Mouse (Mus musculus) embryonic facial prominence, embryonic 10.5 days (tissue): ENCODE results near the gene Angptl8. TPM values are rescaled to one million over a fixed set of nuclear protein-coding genes. Genes with fewer than 3 reads are reported as not detected.
"Not testable (repeated sequence)": the region's sequence is repeated elsewhere in the genome, so short reads cannot be mapped to it uniquely, and the experiment has no call there.

ENCODE experiments used
- DNase-seq: peaks from one replicate; pipeline ENCODE4 v3.0.0-alpha.2; 2017; ENCODE audit warnings: low spot score
- H3K27ac ChIP-seq: fragments of 300-500 bp; sonication (generic); replicated peaks from 2 replicates; pipeline ENCODE4 v1.5.1; 2016; ENCODE audit warnings: mild to moderate bottlenecking
- H3K27me3 ChIP-seq: fragments of 300-500 bp; sonication (generic); replicated peaks from 2 replicates; pipeline ENCODE4 v1.6.1; 2016; ENCODE audit warnings: low read depth, mild to moderate bottlenecking; ENCODE audit not compliant: poor library complexity, severe bottlenecking
- H3K36me3 ChIP-seq: fragments of 300-500 bp; sonication (generic); replicated peaks from 2 replicates; pipeline ENCODE4 v1.6.1; 2016; ENCODE audit warnings: mild to moderate bottlenecking, moderate library complexity
- H3K4me1 ChIP-seq: fragments of 300-500 bp; sonication (generic); 2 replicates; pipeline ENCODE4 v1.6.1; 2016
- H3K4me3 ChIP-seq: fragments of 300-500 bp; sonication (generic); 2 replicates; pipeline ENCODE4 v1.5.1; 2016; ENCODE audit warnings: mild to moderate bottlenecking, moderate library complexity
- H3K9me3 ChIP-seq: fragments of 300-500 bp; sonication (generic); 2 replicates; pipeline ENCODE4 v1.6.1; 2016; ENCODE audit warnings: mild to moderate bottlenecking
- WGBS: fragments of 180-500 bp; shearing (Covaris S2); methylation state at CpG from one replicate; pipeline ENCODE4 v1.1.7; 2016; 5-methylcytosine and 5-hydroxymethylcytosine counted together
- polyA plus RNA-seq: library from polyadenylated mRNA; unstranded; fragments of >200 nt; fragmentation: Nextera tagmentation; extraction: Ambion mirVana; gene quantifications from 2 replicates; pipeline ENCODE4 v1.2.1, GENCODE M21; 2016

Angptl8 gene
- polyA plus RNA-seq: 0.48 and 0.52 TPM in 2 replicates

DNA sequence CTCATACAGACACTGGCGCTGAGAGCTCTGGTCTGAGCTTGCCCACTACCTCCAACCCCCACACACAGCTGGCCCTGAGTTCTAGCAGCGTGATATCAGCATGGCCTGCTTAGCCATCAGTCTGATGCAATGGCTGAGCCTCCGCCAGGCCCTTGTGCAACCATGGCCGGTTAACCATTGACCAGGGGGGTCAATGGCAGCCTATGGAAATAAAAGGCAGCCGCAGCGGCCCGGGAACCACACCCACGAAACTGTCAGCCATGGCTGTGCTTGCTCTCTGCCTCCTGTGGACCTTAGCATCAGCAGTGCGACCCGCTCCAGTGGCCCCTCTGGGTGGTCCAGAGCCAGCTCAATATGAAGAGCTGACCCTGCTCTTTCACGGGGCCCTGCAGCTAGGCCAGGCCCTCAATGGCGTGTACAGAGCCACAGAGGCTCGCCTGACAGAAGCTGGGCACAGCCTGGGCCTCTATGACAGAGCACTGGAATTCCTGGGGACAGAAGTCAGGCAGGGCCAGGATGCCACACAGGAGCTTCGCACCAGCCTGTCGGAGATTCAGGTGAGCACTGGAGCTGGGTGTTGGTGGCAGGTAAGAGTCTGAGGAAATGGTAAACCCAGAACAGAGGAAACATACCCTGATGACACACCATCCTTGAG is at the start of gene Angptl8:
Angptl8 (plus strand) TSS at position 253 of the 655 bp plus-strand sequence.
- H3K27me3 ChIP-seq: no peaks in the 10 kb centered on the region
- 89% methylated on average over 15 of the region's 15 CpGs for WGBS
- DNase-seq: no peak
- H3K4me3 ChIP-seq: no peak within 1 kb of the TSS
- H3K27ac ChIP-seq: no peak within 1 kb of the TSS
- 0 out of 2 replicates have a peak, but pooled peaks cover 2% of the 10 kb centered on the region for H3K4me1 ChIP-seq
- peaks cover 95% of the 10 kb centered on the region for H3K36me3 ChIP-seq
- no peaks in the 10 kb centered on the region for H3K9me3 ChIP-seq

DNA sequence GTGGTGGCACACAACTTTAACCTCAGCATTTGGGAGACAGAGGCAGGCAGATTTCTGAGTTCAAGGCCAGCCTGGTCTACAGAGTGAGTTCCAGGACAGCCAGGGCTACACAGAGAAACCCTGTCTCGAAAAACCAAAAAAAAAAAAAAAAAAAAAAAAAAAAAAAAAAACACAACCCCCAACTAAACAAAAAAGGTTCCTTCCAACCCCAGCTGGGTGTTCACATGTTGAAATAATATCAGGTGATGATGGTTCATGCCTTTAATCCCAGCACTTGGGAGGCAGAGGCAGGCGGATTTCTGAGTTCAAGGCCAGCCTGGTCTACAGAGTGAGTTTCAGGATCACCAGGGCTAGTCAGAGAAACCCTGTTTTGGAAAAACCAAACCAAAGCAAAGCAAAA is 49.0 kb upstream of the Angptl8 start:
- 87% methylated on average over 2 of the region's 2 CpGs for WGBS
- H3K4me1 ChIP-seq: not testable (repeated sequence)

DNA sequence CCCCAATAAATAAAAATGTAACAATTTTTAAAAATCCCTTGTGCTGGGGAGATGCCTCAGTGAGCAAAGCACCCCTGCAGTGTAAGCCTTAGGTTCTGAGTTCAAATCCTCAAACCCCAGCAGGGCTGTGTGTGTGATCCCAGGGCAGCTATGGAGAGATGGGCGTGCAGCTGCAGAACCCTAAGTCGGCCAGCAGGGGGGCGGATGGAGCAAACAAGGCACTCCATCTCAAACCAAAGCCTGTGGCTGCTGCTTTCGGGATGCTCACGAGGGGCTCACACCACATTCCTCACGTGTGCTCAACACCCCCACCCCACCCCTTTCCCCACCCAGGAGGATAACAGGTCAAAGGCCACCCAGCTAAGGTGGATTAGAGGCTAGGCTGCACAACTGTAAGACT is 48.4 kb upstream of the Angptl8 start:
- peak; percentile 82 for DNase-seq
- H3K4me1 ChIP-seq: peaks cover 6% of the 10 kb centered on the region
- 0 out of 2 replicates have a peak overlapping the region, but pooled peaks have one; percentile 20 for H3K4me3 ChIP-seq
- peaks cover 95% of the 10 kb centered on the region for H3K36me3 ChIP-seq
- 7% methylated on average over 6 of the region's 6 CpGs for WGBS
- H3K27ac ChIP-seq: peak overlapping the region; percentile 73
- no peaks in the 10 kb centered on the region for H3K9me3 ChIP-seq
- H3K27me3 ChIP-seq: no peaks in the 10 kb centered on the region

More for the DNA sequence above, 49.0 kb upstream of the Angptl8 start:
- H3K9me3 ChIP-seq, DNase-seq, H3K4me3 ChIP-seq, H3K27me3 ChIP-seq, H3K27ac ChIP-seq: not testable (repeated sequence)
- peaks cover 95% of the 10 kb centered on the region for H3K36me3 ChIP-seq

DNA sequence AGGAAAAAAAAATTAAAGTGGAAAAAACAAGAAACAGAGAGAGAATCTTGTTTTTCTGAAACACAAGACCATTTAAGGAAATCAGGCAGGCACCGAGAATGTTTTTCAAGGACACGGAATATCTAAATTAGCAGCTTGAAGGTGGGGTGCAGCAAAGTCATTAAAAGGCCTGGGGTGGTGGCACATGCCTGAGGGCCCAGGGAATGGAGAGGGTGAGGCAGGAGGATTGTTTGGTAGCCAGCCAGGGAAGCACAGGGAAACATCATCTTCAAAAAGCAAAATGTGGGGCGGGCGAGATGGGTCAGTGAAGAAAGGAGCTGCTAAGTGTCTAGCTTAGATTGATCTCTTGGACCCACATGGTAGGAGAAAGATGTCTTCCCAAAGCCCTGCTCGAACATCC is 47.7 kb upstream of the Angptl8 start:
- Histone ChIP-seq H3K4me3 (no peak overlapping the region), H3K36me3 (peaks cover 95% of the 10 kb centered on the region), H3K9me3 (no peaks in the 10 kb centered on the region), H3K4me1 (peaks cover 10% of the 10 kb centered on the region), H3K27ac (no peak overlapping the region), H3K27me3 (no peaks in the 10 kb centered on the region)
- no peak for DNase-seq
- 86% methylated on average over 5 of the region's 5 CpGs for WGBS

DNA sequence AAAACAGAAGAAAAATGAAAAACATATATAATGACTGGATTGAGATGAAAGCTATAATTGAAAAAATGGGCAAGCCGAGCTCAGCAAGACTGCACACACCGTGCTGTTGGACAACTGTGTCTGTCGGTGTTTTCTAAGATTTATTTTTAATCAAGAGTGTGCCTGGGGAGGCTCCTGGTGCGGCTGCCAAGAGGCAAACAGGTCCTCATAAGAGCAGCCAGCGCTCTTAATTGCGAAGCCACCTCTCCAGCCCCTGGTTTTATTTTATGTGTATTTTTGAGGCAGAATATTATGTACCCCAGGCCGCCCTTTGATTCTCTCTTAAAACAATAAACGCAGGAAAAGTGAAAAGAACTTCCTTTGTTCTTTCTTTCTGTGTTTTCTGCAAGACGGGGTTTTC is 47.1 kb upstream of the Angptl8 start:
- no peak overlapping the region for H3K27ac ChIP-seq
- peaks cover 97% of the 10 kb centered on the region for H3K36me3 ChIP-seq
- 91% methylated on average over 9 of the region's 9 CpGs for WGBS
- no peak overlapping the region for H3K4me3 ChIP-seq
- peaks cover 14% of the 10 kb centered on the region for H3K4me1 ChIP-seq
- H3K9me3 ChIP-seq: no peaks in the 10 kb centered on the region
- no peaks in the 10 kb centered on the region for H3K27me3 ChIP-seq
- DNase-seq: no peak

DNA sequence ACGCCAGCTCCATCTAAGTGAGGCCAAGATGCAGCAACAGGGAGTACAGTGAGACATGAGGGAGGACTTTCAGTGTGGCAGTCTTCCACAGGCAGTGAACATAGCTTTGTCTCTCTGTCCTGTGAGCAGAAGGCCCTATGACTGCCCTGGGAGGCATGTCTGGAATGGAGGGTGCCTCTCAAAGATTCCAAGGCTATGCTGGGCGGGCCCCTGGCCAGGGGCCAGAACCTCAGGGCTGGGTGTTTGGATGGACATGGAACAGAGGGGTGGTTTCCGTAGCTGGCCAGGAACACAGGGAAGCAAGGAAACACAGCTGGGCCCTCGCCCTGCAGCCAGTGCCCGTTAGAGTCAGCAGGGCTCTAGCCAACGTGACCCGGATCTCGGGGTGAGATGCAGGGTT is 43.4 kb upstream of the Angptl8 start:
- Histone ChIP-seq H3K36me3 (peaks cover 94% of the 10 kb centered on the region), H3K27ac (no peak overlapping the region), H3K4me3 (no peak overlapping the region), H3K27me3 (no peaks in the 10 kb centered on the region), H3K9me3 (no peaks in the 10 kb centered on the region), H3K4me1 (peaks cover 35% of the 10 kb centered on the region)
- DNase-seq: no peak
- 93% methylated on average over 8 of the region's 8 CpGs for WGBS

DNA sequence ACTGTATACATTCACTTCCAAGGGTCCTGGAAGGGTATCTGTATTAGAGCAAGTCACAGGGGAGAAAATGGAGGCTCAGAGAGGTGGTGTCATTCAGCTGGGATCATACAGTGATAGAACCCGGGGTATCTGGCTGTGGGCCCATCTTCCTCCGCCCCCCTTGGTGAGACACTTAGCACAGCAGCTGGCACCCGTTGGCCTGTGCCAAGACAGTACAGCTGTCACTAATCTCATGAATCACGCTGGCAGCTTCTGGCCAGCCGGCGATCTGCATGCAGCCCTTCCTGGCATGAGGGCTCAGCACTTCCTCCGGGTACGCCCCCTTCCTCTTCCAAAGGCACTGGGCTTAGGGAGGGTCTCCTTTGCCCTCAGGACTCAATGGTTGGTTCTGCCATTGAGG is 42.7 kb upstream of the Angptl8 start:
- Histone ChIP-seq H3K9me3 (no peaks in the 10 kb centered on the region), H3K27ac (no peak overlapping the region), H3K4me3 (no peak overlapping the region), H3K36me3 (peaks cover 87% of the 10 kb centered on the region), H3K4me1 (peaks cover 37% of the 10 kb centered on the region), H3K27me3 (no peaks in the 10 kb centered on the region)
- 86% methylated on average over 8 of the region's 8 CpGs for WGBS
- DNase-seq: no peak

DNA sequence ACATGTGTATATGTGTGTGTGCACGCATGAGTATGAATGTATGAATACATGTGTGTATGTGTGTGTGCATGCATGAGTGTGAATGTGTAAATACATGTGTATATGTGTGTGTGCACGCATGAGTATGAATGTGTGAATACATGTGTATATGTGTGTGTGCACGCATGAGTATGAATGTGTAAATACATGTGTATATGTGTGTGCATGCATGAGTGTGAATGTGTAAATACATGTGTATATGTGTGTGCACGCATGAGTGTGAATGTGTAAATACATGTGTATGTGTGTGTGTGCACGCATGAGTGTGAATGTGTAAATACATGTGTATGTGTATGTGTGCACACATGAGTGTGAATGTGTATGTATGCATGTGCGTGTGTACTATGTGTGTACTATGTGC is 41.8 kb upstream of the Angptl8 start:
- H3K27ac ChIP-seq, DNase-seq, H3K4me3 ChIP-seq, H3K9me3 ChIP-seq, H3K27me3 ChIP-seq: not testable (repeated sequence)
- peaks cover 42% of the 10 kb centered on the region for H3K4me1 ChIP-seq
- WGBS: 97% methylated on average over 6 of the region's 6 CpGs
- peaks cover 79% of the 10 kb centered on the region for H3K36me3 ChIP-seq

DNA sequence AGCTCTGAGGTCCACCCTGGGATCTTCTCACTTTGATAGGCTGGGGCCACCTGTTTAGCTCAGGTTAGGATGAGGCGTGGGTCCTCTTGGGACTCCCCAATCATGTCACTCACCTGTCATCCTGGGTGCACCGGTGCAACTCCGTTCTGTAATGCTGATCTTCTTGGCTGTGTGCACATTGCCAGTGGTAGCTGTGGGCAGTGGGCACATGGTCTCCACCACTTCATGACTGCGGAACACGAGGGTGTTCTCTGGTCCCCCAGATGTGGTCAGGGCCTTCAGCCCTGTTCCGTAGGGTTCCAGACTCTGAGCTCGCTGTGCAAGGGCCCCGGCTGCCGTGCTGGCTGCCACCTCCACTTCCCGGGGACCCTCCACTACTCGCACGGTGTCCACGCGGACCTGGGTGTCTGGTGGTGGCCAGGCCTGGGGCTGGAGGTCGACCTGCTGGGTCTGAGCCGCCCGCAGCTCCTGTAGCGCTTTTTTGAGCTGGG is 40.9 kb upstream of the Angptl8 start:
- H3K27ac ChIP-seq: no peak overlapping the region
- peaks cover 70% of the 10 kb centered on the region for H3K36me3 ChIP-seq
- H3K4me1 ChIP-seq: peaks cover 51% of the 10 kb centered on the region
- WGBS: 97% methylated on average over 18 of the region's 18 CpGs
- H3K27me3 ChIP-seq: no peaks in the 10 kb centered on the region
- no peaks in the 10 kb centered on the region for H3K9me3 ChIP-seq
- DNase-seq: no peak
- no peak overlapping the region for H3K4me3 ChIP-seq

DNA sequence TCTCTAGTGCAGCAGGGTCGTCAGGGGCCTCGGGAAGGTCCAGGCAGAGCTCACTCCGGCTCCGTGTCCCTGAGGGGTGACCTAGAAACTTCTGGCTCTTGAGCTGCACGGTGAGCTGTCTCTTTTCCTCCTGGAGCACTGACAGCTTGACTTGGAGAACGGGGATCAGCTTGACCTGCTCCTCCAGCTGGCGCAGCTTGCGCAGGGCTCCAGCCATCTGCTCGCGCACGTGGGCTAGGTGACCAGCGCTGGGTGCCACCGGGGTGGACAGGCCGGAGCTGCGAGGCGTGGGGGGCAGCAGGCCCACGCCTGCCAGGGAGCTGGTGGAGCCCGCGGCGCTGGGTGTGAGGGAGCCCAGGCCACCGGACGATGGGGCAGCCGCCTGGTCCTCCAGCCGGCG is 40.4 kb upstream of the Angptl8 start:
- no peaks in the 10 kb centered on the region for H3K27me3 ChIP-seq
- H3K4me3 ChIP-seq: no peak overlapping the region
- peaks cover 53% of the 10 kb centered on the region for H3K4me1 ChIP-seq
- DNase-seq: no peak
- peaks cover 65% of the 10 kb centered on the region for H3K36me3 ChIP-seq
- 96% methylated on average over 25 of the region's 25 CpGs for WGBS
- H3K9me3 ChIP-seq: no peaks in the 10 kb centered on the region
- peak overlapping the region; percentile 96 for H3K27ac ChIP-seq

DNA sequence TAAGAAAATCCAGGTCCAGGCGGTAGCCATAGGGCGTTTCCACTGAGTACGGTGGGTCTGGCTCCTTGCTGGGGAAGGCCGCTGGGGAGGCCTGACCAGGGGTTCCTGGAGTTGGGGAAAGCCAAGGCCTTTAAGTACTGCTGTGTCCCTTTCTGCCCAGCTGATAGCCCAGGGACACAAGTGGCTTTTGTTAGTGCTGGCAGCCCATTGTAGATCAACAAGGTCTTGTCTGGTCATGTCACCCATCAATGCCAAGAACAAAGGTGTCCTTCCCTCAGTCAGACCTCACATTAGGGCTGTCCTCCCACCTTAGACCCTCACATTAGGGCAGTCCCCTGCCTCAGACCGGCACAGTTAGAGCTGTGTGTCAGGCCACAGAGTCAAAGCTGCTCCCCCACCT is 39.7 kb upstream of the Angptl8 start:
- 71% methylated on average over 5 of the region's 5 CpGs for WGBS
- Histone ChIP-seq H3K27me3 (no peaks in the 10 kb centered on the region), H3K4me3 (peak overlapping the region; percentile 72)

DNA sequence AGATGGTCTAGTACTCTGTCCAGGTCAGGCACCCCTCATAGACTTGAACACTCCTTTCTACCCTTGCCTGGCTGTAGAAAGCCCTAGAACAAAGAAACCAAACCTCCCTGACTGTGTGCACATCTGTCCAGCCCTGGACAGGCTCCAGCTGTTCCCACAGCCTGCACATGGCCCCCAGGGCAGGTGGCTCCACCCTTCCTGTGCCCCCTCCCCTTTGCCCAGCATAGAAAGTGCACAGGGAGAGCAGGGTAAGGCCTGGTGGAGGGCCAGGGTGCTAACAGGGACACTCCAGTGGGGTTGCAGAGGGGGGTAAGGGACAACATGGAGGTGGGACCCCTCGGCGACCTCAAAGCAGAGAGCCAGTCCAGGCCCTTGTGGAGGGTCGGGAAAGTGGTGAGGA is 39.1 kb upstream of the Angptl8 start:
- Histone ChIP-seq H3K4me3 (peak overlapping the region; percentile 72), H3K9me3 (no peaks in the 10 kb centered on the region), H3K27me3 (no peaks in the 10 kb centered on the region), H3K4me1 (peaks cover 58% of the 10 kb centered on the region), H3K36me3 (peaks cover 60% of the 10 kb centered on the region), H3K27ac (peak overlapping the region; percentile 96)
- peak; percentile 56 for DNase-seq
- WGBS: 47% methylated on average over 3 of the region's 3 CpGs

More for the DNA sequence above, 39.7 kb upstream of the Angptl8 start:
- Histone ChIP-seq H3K36me3 (peaks cover 60% of the 10 kb centered on the region), H3K27ac (peak overlapping the region; percentile 96), H3K4me1 (peaks cover 58% of the 10 kb centered on the region), H3K9me3 (no peaks in the 10 kb centered on the region)
- no peak for DNase-seq

DNA sequence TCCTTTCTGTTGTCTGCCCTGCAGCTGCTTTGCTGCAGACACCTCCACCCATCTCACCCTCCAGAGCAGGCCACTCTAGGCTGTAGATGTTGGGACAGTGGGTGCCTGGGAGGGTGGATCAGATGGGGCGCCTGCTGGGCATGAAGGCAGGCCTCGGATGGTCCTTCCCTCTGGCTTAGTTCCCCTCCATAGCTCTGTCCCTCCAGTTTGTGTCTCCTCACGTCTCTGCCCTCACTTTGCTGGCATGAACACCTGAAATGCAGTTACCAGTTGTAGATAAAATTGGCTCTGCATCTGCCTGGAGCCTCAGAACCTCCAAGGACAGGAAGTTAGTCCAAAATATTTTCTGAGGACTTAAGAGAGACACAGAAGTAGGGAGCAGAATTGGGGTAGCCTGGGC is 38.4 kb upstream of the Angptl8 start:
- H3K27me3 ChIP-seq: no peaks in the 10 kb centered on the region
- WGBS: 64% methylated on average over 3 of the region's 3 CpGs
- peaks cover 58% of the 10 kb centered on the region for H3K4me1 ChIP-seq
- peak overlapping the region; percentile 72 for H3K4me3 ChIP-seq
- H3K27ac ChIP-seq: peak overlapping the region; percentile 96
- H3K9me3 ChIP-seq: no peaks in the 10 kb centered on the region
- peaks cover 60% of the 10 kb centered on the region for H3K36me3 ChIP-seq
- no peak for DNase-seq
